Comparison of ENCODE assay signal across 11 mouse cellular contexts in the genomic region with DNA sequence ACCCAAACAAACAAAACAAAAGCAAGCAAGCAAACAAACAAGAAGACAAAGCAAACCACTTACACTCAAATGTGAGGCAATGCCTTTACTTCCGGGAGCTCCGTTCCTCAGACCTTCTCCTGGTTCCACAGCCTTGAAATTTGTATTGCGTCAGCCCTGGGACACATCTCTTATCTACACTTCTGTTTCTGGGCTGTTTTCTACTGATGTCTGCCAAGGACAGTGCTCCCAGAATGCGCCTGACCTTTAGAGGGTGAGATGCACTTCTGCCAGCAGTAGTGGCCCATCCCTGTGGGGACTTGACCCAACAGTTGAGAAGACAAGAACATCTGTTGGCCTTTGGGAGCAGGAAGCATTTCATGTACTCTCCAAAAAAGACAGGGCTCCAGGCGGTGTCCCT.
DNase-seq lines count a peak whose midpoint lies in the region; ATAC-seq and TF ChIP-seq lines count a peak whose summit lies in the region.
"Had no signal": no experiment of that assay in that cellular context is flagged by ENCODE, and none has a peak within 500 bp of the region (broad histone marks: within the 10 kb centered on the region; RNA-seq: fewer than 3 reads in every experiment).

No protein-coding gene starts in this region.

- no peak for TF ChIP-seq EP300 in heart, postnatal 0 days (IDR thresholded peaks at IDR 0.05; ENCODE audit: low read depth)

- no peaks in the 10 kb centered on the region for H3K27me3 ChIP-seq in heart, postnatal 0 days (ENCODE audit: control insufficient read depth, insufficient read depth, low read length)
- H3K27me3 ChIP-seq: embryonic facial prominence, embryonic 13.5 days; kidney, embryonic 15.5 days had no signal

- H3K4me1 ChIP-seq in bone marrow, adult 2 months (ENCODE audit: control insufficient read depth, insufficient read depth, low read length), result peaks cover 5% of the 10 kb centered on the region
- H3K4me1 ChIP-seq in heart, postnatal 0 days (ENCODE audit: control insufficient read depth, insufficient read depth), result 0 out of 2 replicates have a peak, but pooled peaks cover 9% of the 10 kb centered on the region

- H3K9ac ChIP-seq in heart, postnatal 0 days (replicated peaks; ENCODE audit: low read depth, low read length), result no peak overlapping the region
- H3K9ac ChIP-seq: embryonic facial prominence, embryonic 13.5 days; kidney, embryonic 15.5 days had no signal

- peak; percentile 40 for DNase-seq in lung, postnatal 36 days
- no peak for DNase-seq in lung, postnatal 4 days
- no peak for DNase-seq in heart, postnatal 0 days (ENCODE audit: low spot score)
- DNase-seq in left cerebral cortex, postnatal 10 days (ENCODE audit: extremely low spot score in 1 of 2, low spot score in 2 of 2), result no peak
- no peak for DNase-seq in frontal cortex, postnatal 36 days (ENCODE audit: low spot score in 2 of 2)
- no peak for DNase-seq in neural tube, embryonic 10.5 days (ENCODE audit: extremely low spot score, low spot score)

- intact Hi-C loops in left cerebral cortex, postnatal 10 days (cut with DNase I), result no loop called here

- no peak for ATAC-seq in heart, postnatal 0 days (ENCODE audit: insufficient read depth, low read depth)
- peak; percentile 93 for ATAC-seq in megakaryocyte-erythroid progenitor cell, adult 5-6 weeks (replicated peaks; ENCODE audit: low FRiP score, low TSS enrichment, poor library complexity, severe bottlenecking)
- ATAC-seq: CD4-positive, CD25-positive, alpha-beta regulatory T cell, adult 4 months had no signal

- H3K4me3 ChIP-seq in bone marrow, adult 2 months (replicated peaks; ENCODE audit: control insufficient read depth, low read depth, low read length), result peak overlapping the region; percentile 31
- no peak overlapping the region for H3K4me3 ChIP-seq in heart, postnatal 0 days (ENCODE audit: low read depth, low read length)
- H3K4me3 ChIP-seq: embryonic facial prominence, embryonic 13.5 days; kidney, embryonic 15.5 days had no signal

- WGBS in bone marrow, adult 2 months, result 33% methylated on average over 5 of the region's 5 CpGs
- 41% methylated on average over 5 of the region's 5 CpGs for WGBS in heart, postnatal 0 days

- no peak overlapping the region for H3K4me2 ChIP-seq in heart, postnatal 0 days (ENCODE audit: low read depth, low read length)
- H3K4me2 ChIP-seq: embryonic facial prominence, embryonic 13.5 days; kidney, embryonic 15.5 days had no signal

- 0 out of 2 replicates have a peak, but pooled peaks have one; percentile 6 for TF ChIP-seq POLR2A in bone marrow, adult 2 months (IDR thresholded peaks at IDR 0.05; ENCODE audit: borderline replicate concordance, control insufficient read depth, low read depth, low read length)

- no peak for TF ChIP-seq CTCF in bone marrow, adult 2 months (IDR thresholded peaks at IDR 0.05; ENCODE audit: control insufficient read depth, insufficient read depth, low read length)
- no peak for TF ChIP-seq CTCF in heart, postnatal 0 days (IDR thresholded peaks at IDR 0.05; ENCODE audit: low read depth)

- H3K27ac ChIP-seq in bone marrow, adult 2 months (ENCODE audit: control insufficient read depth, insufficient read depth, low read depth, low read length, poor library complexity), result peak overlapping the region; percentile 85
- H3K27ac ChIP-seq in heart, postnatal 0 days (ENCODE audit: low read depth), result 0 out of 2 replicates have a peak overlapping the region, but pooled peaks have one; percentile 20
- H3K27ac ChIP-seq: embryonic facial prominence, embryonic 13.5 days; kidney, embryonic 15.5 days had no signal

- H3K9me3 ChIP-seq in heart, postnatal 0 days (replicated peaks; ENCODE audit: control insufficient read depth, low read length), result no peaks in the 10 kb centered on the region
- H3K9me3 ChIP-seq: embryonic facial prominence, embryonic 13.5 days; kidney, embryonic 15.5 days had no signal

- H3K36me3 ChIP-seq in heart, postnatal 0 days (replicated peaks; ENCODE audit: control insufficient read depth, insufficient read depth, low read length), result no peaks in the 10 kb centered on the region
- H3K36me3 ChIP-seq: embryonic facial prominence, embryonic 13.5 days; kidney, embryonic 15.5 days had no signal
